Mouse (Mus musculus): ENCODE measurements around the gene Mllt11.
A peak's percentile ranks its signal among the peaks of the same experiment; 100 is the strongest.
"Not testable (repeated sequence)": the region's sequence is repeated elsewhere in the genome, so short reads cannot be mapped to it uniquely, and the experiment has no call there.

Gene Mllt11

DNA sequence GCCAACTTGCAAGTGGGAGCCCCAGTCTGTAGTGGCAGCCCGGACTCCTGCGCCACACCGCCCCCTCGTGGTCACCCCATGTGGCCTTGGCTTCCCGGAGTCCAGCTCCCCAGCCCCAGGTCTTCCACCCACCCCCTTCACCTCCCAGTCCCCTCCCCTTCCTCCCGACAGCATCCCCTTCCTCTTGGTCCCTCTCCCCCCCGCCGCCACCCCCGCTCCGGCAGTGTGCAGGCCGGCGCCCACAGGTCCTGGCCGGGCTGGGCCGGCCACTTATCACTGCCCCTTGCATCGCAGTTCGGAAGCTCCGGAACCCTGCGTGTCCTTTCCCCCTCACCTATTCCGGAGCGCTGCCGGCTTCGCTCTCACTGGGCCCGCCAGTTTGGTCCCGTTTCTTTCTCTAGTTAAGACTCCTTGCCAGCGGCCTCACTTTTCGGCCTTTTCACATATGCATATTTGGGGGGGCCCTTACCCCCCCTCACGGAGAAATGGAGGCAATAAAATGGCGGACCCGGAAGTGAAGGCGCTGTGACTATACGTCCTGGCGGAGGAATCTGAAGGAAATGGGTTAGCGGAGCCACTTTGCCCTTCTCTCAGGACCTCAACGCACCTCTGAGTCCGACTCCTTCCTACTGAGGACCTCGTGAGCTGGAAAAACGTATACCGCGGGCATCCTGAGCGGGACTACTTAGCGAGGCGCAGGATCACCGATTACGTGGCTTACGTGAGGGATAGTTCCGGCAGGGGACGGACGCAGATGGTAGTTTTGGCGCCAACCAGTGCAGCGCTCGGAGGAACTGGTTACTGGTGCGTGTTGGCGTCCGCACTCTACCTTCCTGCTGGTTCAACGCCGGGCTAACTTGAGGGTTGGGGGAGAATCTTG, 14.5 kb downstream of the Mllt11 start, which contains the start of gene Gabpb2:
Gene Gabpb2 (minus strand): TSS at position 662 of the 880 bp plus-strand sequence.
- ATAC-seq (ENCODE audit: low TSS enrichment) = peak; percentile 88

DNA sequence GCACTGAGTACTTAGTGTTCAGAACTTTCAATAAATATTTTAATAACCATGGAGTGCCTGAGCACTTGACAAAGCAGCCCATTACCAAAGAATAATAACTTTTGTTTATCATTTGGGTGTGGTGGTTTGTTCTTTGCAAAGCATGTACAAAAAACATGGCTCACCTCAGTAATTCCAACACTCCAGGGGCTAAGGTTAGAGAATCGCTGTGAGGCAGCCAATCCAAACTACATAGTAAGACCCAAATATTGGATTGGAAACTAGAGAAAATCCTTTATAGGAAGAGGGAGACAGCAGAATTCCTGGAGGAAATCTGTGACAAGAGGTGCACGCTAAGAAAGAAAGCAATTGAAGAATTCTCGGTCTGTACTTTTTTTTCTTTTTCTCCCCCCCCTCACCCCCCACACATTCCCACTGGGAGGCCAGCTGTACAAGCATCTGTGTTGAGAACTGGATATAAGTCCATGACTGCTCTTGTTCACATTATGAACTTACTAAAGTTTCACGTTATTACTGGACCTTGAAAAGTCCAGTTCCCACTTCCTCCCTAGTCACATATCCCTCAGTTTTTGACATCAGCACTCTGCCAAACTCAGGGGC, 15.2 kb downstream of the Mllt11 start:
- ATAC-seq (ENCODE audit: low TSS enrichment) = 0 out of 2 replicates have a peak, but pooled peaks have one; percentile 6

DNA sequence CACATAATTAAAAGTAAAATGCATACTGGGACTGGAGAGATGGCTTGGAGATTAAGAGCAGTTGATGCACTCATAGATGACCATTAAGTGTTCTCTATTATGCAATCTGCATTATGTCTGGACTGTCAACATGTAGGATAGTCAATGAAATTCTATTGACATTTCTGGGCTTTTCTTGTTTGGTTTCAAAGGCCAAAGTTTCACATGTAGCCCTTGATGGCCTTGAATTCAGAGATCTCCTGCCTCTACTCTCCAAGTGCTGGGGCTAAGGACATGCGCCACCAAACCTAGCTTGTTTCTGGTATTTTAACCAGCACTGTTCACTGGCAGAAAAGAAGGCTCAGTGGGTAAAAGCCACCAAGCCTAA, 18.4 kb downstream of the Mllt11 start:
- ATAC-seq (ENCODE audit: low TSS enrichment) = no peak

DNA sequence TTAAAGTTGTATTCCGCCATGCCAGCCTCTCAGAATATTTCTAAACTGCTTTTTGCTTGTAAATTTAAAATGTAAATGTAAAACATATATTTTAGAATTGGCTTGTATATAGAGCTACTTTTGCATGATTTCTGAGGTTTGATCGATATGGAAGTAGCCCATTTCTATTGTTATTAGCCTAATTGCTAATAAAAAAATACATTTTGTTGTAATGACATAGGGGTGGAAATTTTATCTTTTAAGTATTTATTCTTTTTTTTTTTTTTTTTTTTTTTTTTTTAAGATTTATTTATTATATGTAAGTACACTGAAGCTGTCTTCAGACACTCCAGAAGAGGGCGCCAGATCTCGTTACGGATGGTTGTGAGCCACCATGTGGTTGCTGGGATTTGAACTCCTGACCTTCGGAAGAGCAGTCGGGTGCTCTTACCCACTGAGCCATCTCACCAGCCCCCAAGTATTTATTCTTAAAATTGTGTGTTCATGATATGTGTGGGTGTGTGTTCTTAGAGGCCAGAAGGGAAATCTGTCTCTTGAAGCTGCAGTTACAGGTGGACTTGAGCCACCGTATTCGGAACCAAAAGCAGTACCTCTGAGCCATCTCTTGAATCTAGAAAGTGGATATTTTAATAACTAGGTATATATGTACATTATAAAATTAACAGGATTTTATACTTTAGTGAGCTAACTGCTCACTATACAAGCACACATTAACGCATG, 18.9 kb downstream of the Mllt11 start:
- not testable (repeated sequence) for ATAC-seq (ENCODE audit: low TSS enrichment)

DNA sequence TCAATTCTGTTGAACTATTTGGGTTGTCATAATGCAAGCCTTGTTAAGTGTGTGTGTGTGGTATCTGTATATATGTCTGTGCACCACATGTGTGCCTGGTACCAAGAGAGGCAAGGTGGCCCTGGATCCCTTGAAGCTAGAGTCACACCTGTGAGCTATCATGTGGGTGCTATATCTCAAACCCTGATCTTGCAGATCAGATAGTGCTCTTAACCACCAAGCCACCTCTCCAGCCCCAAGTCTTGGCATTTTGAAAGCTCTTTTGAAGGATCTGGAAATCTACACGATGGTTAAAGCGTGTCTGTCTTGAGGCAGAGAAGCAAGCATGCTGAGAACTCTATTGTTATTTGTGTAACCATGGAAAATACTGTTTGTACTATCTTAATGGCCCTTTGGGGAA, 21.4 kb downstream of the Mllt11 start:
- ATAC-seq (ENCODE audit: low TSS enrichment) = no peak

DNA sequence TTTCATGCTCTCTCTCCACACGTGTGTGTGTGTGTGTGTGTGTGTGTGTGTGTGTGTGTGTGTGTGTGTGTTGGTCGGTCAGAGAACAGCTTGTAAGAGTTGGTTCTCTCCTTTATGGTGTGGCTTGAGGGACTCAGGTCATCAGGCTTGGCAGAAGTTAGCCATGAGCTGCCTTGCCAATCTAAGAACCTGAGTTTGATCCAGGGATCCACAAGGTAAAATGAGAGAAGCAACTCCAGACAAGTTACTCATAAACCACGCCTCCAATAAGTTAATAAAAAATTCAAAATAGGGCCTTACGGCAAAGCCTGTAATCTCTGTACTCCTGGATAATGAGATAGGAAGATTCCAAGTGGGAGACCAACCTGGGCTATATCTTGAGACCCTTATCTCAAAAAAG, 23.7 kb downstream of the Mllt11 start:
- ATAC-seq (ENCODE audit: low TSS enrichment) = no peak

DNA sequence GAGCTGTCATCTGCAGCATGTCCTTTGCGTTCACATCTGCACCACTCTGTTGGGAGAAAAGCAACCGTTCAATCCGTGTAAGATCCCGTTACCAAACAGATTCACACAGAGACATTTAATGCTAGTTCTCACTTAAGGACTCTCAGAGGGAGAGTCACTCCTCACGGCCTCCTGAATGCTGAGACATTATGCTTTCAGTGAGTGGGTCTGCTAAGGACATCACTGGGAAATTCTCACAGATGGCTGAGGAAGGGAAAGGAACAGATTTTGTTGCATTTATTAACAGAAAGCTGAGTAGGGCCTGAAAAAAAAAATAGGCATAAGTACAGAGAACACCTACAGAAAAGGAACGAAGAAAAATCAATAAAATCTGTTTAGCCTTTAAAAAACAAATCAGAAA, 28.1 kb downstream of the Mllt11 start:
- ATAC-seq (ENCODE audit: low TSS enrichment) = peak; percentile 82

- peak; percentile 58 for ATAC-seq (ENCODE audit: low TSS enrichment)
Measured at GRCm38 (mm10) chr3:95200562-95200961, 31.4 kb downstream of the Mllt11 start.

- 0 out of 2 replicates have a peak, but pooled peaks have one; percentile 4 for ATAC-seq (ENCODE audit: low TSS enrichment)
Measured at GRCm38 (mm10) chr3:95200132-95200531, 31.8 kb downstream of the Mllt11 start.

- no peak for ATAC-seq (ENCODE audit: low TSS enrichment)
Measured at GRCm38 (mm10) chr3:95199101-95199500, 32.9 kb downstream of the Mllt11 start.

GRCm38 (mm10) chr3:95195772-95196171, 36.2 kb downstream of the Mllt11 start:
- no peak for ATAC-seq (ENCODE audit: low TSS enrichment)

DNA sequence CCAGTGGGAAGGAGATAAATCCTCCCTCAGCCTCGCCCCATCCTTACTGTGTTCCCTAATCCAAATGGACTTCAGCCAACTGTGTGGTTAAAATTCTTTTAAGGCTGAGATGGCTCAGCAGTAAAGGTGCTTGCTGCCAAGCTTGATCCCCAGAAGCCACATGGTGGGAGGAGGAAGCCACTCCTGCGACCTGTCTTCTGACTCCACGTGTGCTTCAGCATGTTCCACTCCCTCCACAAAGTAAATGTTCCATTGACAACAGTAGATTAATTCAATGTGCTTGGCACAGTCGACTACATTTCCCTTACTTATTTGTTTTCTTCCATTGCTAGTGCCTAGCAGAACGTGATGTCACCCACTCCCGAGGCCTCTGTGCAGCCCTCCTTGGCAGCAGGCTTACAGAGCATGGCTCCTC, 37.2 kb downstream of the Mllt11 start:
- no peak for ATAC-seq (ENCODE audit: low TSS enrichment)

DNA sequence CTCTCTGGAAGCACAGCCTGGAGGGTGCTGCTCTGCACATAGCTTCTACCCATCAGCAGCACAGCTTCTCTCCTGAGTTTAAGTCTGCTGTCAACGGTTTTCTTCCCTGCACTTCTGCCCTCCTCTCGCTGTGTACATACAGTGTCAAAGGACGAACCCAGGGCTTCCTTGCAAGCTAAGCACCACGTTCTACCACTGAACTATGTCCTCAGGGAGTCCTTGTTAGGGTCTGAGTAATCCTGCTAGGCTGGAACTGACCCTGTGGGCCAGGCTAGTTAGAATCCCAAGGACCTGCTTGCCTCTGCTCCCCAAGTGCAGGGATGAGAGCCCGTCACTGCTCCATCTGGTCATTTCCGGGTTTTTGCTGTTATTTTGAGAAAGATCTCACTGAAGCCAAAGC, 45.1 kb downstream of the Mllt11 start:
- ATAC-seq (ENCODE audit: low TSS enrichment) = no peak

DNA sequence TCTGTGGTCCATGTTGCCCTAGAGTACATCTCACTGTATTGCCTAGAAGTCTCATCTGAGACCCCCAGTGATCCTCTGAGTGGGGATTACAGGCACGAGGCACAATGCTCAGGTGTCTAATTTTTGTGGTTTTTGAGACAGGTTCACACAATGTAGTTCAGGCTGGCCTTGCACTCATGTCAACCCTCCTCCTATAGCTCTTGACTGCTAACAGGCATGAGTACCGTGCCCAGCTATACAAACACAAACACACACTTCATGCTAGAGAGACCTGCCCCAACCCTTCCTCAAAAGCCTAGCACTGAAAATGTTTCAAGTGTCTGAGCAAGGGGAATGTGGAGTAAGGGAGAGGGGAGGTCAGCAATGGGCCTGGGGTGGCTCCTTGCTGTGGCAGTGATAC, 45.9 kb downstream of the Mllt11 start:
- no peak for ATAC-seq (ENCODE audit: low TSS enrichment)

DNA sequence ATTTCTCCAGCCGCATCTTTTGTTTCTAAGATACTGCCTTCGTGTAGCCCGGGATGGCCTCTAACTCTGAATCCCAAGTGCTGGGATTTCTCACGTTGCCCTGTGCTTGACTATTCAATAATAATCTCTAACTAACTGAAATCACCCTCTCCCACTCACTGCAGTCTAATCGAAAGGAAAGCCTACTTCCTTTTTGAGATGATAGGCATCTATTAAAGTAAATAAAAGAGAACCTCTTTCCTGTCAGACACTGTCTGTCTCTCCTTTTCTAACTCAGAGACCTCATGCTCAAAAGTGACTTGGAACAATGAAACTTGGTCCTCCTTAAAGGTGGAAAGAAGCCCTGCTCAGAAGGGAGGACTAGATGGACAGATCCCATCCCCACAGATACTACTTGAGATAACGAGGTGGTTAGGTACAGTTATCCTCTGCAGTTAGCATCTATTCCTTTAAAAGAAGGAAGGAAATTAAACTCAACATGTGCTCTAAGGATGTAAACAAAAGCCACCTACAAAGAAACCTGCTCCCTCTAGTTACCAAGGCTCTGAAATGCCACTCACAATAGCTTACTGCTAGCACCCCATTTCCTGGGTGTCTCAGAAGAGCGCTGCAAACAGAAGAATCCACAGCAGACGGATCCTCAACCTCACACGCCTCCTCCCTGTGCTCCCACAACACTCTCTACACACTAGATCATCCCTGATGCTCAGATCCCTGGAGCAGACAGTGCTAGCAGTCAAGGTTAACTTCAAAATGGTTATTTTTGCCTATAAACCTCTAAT, 47.0 kb downstream of the Mllt11 start:
- peak; percentile 86 for ATAC-seq (ENCODE audit: low TSS enrichment)

DNA sequence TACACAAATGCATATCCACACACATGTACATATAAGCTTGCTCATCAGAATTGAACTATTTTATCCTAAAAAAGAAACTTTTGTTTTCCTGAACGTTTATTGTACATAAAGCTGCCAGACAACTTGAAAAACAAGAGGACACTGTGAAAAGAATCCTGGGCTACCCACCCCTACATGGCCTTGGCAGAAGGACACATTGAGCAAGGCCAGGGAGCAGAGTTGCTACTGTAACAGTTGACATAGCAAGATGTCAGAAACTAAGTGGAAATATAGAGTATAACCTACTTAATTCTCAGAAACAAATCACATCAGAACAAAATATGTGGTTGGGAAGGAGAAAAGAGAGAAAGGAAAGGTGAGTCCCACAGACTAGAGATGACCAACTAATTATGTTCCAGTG, 50.1 kb downstream of the Mllt11 start:
- ATAC-seq (ENCODE audit: low TSS enrichment) = no peak

DNA sequence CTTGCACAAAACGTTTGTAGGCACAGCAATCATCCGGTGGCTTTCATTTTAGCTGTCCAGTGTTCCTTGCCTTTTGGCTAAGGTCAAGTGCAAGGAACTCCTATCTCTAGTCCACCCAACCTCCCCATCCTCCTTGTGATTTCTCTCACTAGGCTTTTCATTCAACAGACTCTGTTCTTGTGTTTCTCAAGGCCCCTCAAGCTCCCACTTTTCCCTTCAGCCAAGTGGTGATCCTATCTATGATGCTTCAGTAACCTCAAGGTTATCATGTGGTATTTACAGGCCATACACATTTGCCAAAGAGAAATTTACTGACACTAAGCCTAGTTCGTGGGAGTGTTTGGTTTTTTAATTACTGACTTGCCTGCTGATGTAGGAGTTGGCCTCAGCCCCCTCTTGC, 52.1 kb downstream of the Mllt11 start:
- no peak for ATAC-seq (ENCODE audit: low TSS enrichment)

GRCm38 (mm10) chr3:95178948-95179347, 53.0 kb downstream of the Mllt11 start:
- peak; percentile 53 for ATAC-seq (ENCODE audit: low TSS enrichment)

DNA sequence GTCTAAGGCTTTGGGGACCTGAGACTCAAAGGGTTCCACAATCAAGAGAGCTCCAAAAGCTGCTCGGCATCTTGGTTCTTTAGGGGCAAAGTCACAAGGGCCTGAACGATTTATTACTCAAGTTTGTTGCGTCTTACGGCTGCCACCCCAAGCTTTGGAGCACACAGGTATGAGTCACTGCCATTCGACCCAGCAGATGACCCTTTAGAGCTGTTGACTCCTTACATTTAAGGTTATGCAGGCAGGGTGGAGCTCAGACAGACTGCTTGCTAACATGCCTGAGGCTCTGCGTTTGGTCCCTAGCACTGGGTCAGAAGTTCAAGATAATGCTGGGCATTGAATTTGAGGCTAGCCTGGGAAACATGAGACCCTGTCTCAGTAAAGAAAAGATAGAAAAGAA, 54.4 kb downstream of the Mllt11 start:
- ATAC-seq (ENCODE audit: low TSS enrichment) = no peak

GRCm38 (mm10) chr3:95176500-95176899, 55.5 kb downstream of the Mllt11 start:
- ATAC-seq (ENCODE audit: low TSS enrichment) = no peak

DNA sequence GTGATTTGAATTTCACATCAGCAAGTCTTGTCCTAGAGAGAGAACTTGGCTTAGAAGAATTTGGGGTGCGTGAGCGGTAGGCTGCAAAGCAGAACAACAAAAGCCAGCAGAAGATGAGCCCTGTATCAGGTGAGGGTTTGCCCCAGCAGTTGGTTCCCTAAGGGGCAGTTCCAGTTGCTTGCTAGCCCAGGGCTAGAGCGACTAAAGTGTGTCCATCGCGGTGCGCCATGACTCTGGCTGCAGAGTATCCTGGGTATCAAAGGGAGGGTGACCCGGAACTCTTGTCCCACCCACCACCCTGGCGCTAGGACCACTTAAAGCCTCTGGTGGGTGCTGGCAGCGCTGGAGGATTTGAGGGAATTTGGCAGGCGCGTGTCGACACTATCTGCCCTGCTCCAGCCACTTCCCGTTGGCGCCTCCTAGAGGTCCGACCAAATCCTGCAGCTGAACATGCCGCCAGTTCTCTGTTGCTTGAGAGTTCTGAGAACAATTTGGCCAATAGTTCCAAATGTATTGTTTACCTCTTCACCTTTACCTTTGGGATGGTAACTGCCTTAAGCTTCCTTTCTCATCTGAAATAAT, 57.9 kb downstream of the Mllt11 start:
- peak; percentile 39; the same call in 1 of the 2 replicates for ATAC-seq (ENCODE audit: low TSS enrichment)
